Mouse (Mus musculus): ENCODE data around the gene Snap23.
A peak's percentile ranks its signal among the peaks of the same experiment; 100 is the strongest.
"Not testable (repeated sequence)": the region's sequence is repeated elsewhere in the genome, so short reads cannot be mapped to it uniquely, and the experiment has no call there.

Snap23 gene

DNA sequence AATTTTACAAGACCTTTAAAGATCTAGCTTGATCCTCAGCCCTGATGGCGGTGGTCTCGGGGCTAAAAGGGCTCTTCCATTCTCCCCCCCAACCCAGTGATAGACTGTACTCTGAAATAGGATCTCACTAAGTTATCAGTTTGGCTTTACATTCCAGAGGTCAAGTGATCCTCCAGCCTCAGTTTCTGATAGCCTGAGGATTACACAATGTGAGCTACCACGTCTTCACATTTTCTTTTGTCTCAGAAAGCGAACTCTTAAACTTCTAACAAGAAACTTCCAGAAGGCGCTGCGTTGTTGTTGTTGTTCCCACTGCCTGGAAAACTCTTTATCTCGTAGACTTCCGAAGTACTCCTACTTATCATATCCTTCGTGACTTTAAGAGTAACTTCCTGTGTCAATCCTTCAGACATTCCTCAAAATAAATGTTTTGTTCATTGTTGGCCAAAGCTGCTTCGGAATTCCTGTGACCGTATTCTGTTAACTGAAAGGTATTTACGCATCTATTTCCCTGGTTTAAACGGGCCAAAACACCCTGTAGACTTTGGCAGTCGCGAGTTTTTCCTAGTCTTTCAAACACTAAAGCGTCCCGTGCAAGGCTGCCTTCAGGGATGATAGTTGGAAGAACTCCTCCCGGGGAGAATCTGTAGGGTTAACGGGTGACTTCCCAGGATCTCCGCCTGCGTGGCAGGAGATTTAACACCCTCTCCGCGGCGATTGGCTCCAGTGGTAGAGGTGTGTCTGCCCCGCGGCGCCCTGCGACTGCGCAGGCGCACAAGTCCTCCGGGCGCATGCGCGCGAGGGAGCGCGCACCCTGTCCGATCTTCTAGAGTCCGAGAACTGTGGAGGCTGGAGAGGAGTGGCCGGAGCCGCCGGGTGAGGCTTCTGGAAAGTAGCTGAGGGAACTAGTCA, at the start of gene Snap23:
TSS of gene Snap23 (plus strand) at position 786 of the 912 bp plus-strand sequence.
- peak; percentile 96 to 99 for DNase-seq

DNA sequence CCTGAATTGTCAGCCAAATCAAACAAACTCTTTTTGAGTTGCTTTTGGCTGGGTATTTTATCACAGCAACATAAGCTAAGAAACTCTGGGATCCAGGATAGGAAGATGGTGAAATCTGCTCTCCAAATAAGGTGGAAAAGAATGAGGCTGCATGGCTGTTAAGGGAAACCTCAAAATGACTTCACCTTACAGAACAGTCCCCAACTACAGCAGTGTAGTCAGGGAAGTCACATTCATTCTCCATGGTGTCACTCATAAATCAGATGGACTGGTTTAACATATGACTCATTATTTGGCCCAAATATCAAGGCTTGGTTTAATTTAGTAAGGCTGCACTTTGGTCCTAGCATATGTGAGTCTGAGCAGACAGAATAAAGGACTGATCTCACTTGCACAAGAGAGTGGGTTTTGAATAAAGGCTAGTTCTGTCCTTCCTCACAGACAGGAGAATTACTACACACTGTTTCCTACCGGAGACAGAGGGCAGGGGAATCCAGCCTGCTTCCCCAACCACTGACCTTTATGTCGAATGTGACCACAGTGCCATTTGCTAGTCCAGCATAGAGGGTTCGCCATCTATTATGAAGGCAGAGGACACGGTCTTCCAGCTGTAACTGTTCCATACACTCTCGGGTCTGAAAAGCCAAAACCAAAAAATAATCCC, 48.8 kb upstream of the Snap23 start:
- no peak for DNase-seq

DNA sequence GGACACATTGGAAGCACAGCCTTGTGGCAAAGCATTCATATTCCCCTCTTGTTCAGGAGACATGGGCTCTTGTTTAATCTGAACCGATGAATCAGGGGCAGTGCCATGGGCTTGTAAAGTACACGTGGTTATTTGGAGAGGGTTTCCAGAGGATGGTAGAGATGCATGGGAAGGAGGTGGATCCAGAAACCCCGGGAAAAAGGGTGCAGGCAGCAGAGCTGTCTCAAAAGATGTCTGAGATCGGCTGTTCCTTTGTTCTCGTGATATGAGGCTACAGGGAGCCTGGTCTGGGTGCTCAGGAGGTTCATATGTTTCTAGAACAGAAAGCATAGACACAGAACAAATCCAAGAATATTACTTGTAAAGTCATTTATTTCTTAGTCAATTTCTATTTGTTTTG, 40.7 kb upstream of the Snap23 start:
- no peak for DNase-seq

DNA sequence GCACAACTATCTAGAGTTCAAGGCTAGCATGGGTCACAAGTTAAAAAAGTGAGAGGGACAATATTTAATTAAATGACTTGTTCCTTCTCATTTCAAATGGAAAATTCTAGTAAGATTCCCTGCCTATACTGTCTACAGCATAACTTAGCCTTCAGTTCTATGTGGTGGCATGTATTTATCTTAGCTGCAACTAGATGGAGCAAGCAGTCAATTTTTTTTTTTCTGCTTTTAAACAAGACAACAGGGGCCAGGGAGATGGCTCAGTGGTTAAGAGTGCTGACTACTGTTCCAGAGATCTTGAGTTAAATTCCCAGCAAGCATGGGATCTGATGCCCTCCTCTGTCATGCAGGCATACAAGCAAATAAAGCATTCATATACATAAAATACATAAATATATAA, 37.9 kb upstream of the Snap23 start:
- DNase-seq, result no peak

DNA sequence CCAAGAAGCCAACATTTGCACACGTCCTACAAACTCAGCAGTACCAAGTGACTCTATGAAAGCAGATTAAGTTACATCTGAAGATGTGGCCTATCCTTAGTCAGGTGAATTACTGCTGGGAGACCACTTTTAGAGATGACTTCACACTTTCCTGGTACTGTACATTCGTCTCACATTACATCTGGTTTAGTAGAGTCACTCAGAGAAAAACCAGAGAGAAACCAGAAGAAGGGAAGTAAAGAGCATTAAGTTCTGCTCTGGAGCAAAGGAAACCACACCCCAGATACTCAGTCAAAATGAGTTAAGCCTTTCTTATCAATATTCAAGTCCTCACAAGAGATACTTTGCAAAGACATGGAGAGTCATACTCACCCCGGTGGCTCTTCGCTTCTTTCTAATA, 36.2 kb upstream of the Snap23 start:
- DNase-seq, result no peak

DNA sequence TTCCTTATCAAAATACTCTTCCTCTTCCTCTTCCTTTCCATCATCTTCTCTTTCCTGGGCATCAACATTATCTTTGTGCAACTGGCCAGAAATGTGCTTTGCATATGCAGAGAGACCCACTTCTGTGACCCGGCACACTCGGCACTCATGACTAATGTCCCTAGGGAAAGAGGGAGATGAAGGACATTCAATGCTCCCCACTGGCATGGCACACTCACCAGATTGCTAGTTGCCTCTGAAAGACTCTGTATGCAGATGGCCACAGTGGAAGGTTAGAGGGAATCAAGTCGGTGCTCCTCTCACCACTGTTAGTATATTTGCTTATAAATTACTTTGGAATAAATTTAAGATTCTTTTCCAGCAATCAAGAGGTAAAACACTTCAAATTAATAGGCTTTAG, 28.1 kb upstream of the Snap23 start:
- DNase-seq, result no peak

DNA sequence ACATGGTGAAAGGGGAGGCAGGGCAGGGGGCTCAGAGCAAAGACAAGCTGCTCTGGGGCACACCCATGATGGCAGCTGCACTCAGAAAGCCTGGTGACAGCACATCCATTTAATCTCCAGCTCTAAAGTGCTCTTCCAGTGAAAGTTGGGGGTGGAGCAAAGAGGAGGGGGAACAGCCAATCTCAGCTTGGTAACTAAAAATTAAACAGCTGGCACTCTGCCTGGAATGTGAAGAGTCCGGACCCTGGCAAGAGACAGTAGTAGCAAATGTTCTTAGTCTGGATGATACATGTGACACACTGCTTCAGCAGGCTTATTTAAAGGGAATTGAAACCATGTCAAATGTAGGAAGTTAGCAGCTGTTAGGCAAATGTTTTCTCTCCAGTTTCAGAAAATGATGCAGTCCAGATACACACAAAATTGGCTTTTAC, 27.7 kb upstream of the Snap23 start:
- peak; percentile 78 to 84 for DNase-seq

DNA sequence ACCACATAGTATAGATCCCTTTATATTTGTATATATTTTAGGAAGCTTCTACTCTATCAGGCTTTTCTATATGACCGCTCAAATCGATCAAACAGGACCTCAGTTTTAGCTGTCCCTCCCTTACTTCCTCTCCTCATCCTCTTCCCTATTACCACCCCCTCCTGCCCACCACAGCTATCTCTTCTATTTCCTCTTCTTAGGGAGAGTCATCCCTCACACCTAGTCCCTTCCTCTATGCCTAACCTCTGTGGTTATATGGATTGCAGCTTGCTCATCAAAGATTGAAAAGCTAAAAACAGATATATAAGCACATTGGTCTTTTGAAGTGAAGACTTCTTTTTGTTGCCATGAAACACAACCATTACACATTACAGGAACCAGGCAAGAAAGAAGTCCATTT, 22.7 kb upstream of the Snap23 start:
- no peak for DNase-seq

DNA sequence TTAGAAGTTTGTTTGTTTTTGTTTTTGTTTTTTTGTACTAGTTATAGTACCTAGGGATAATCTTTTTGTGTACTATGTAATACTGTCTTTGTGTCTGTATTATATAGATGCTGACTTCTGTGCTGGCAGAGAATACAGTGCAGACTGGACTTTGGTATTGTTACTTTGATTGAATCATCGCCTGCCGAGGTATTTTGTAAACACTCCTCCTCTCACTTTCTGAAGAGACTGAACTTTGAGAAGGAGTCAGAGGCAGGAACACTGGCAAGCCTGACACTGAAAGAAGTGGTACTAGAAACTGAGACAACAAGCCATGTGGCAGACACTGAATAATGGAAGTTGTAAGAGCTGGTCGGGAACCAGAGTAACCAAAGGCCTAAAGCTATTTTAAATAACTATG, 10.6 kb upstream of the Snap23 start:
- no peak for DNase-seq

DNA sequence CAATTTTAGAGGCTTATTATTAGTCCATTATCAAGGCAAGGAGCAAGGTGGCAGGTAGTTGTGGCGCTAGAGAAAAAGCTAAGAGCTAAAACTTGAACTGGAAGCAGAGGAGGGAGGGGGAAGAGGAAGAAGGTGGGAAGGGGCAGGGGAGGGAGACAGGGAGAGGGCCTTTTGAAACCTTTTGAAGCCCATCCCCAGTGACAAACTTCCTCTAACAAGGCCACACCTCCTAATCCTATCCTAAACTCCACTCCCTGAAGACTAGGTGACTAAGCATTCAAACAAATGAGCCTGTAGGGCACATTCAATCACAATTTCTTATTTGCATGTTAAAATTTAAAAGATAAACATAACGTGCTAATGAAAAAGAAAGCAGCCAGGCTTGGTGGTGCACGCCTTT, 8.7 kb upstream of the Snap23 start:
- DNase-seq, result no peak

DNA sequence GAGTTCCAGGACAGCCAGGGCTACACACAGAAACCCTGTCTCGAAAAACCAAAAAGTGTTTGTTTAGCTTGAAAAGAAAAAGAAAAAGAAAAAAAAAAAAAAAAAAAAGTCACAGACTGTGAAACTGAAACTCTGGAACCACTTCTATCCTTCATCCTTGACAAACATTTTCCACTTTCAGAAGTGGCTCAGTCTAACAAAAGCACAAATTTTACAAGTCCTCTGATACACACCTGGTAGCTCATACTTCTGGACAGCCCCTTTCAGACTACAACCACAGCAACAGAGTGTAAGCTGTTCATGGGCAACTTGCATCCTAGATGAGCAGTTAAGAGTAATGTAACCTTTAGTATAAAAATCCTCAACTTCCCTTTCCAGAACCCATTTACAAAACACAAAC, 5.9 kb upstream of the Snap23 start:
- no peak for DNase-seq

DNA sequence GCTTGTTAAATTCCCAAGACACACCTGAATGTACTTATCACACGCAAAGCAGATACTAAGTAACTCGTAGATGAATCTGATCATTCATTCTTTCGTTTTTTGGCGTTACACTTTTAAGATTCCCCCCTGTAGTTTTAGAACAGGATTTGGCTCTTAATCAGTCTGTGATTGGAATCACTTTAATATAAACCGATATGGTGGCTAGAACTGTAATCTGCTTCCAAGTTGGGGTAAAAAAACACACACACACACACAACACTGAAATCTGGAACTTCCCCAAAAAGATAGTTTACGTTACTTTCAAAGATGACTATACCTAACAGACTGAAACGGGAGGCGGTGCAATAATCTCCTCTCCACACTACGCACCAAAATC, 4.6 kb upstream of the Snap23 start:
- DNase-seq, result no peak

DNA sequence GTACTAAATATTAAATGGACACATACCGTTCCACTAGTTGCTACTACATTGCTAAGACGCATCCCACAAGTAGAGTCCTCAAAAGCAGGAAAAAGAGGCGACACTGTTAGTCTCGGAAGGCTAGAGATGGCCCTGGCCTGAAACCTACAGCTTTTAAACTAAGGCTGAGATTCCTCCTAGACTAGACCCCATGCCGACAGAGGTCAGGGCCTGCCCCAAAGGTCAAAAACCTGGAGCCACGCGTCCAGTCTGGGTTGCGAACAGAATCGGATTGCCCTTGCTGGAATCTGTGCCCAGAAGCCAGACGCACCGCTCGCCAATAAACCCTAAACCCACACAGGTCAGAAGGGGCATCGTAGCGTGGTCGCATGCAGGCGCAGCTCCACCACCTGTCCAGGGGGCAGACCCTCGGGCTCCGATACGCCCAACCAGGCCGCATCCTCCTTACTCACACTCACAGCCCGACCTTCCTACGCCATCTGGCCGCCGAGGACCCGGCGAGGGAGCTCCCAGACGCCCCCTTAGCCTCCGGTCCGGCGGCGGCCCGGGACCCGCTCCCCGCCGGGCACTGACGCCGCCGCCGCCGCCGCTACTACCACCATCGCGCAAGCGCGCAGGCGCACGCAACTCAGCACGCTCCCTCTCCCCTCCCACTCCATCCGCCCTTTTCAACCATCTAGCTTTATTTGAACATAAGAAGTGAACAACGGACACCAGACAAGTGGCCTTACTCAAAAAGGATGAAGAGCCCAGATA, 4.1 kb upstream of the Snap23 start, which contains the start of gene Zfp106:
TSS of gene Zfp106 (minus strand) at position 609 of the 756 bp plus-strand sequence.
- peak; percentile 90 to 91 for DNase-seq

DNA sequence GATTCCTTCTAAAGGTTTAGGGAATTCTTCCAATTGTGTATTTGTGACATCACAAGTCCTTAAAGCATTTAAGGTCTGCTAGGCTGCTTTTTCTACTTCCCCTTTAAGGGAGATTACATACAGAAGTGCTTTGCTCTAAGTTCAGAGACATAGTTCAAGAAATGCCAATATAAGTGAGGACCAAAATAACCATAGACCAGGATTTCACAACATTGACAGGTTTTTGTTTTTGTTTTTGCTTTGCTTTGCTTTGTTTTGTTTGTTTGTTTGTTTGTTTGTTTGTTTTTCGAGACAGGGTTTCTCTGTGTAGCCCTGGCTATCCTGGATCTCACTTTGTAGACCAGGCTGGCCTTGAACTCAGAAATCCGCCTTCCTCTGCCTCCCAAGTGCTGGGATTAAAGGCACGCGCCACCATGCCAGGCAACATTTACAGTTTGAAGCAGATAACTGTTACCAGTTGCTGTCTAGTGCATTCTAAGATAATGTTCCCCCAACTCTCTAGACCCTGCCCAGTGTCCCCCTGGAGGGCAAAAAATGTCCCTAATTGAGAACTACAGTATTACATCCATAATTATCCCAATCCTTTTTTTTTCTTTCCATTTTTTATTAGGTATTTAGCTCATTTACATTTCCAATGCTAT, 2.8 kb upstream of the Snap23 start:
- DNase-seq, result not testable (repeated sequence)

DNA sequence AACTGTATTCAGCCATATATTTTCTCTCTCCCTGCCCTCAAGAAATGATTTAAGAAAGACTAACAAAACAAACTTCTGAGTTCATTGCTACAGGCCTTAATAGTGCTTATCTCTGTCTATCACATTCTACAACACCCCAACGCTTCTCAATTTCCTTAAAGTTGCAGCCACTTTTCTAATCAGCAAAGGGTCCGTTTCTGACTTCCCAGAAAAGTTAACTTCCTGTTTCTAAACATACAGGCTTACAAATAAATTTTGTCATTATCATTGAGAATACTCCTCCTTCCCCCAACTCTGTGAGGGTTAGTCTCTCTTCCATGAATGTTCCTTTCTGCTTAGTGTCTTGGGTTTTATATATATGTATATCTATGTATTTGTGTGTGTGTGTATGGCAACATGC, 2.1 kb upstream of the Snap23 start:
- DNase-seq, result no peak

DNA sequence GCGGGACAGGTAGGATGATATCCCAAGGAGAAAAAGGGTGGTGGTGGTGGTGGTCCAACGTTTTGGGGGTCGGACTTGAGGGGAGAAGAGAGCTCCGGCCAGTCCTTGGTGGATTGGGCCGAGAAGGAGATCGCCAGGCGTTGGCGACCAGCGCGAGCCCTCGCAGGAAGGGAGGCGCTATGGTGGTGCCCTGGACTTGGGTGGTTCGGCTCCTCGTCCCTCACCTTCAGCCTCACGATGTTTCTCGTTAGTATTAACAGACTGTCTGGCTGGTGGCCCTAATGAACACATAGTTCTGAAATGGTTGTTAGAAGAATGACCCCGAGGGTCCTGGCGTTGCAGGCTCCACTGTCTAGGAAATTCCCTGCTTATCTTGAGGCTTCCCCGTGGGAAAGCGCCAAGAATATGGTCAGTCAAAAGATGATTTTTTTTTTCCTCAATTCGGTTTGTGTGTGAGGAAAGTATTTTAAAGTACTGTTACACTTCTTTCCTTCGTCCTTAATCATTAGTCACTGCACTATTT, 388 bp downstream of the Snap23 start:
- no peak for DNase-seq

DNA sequence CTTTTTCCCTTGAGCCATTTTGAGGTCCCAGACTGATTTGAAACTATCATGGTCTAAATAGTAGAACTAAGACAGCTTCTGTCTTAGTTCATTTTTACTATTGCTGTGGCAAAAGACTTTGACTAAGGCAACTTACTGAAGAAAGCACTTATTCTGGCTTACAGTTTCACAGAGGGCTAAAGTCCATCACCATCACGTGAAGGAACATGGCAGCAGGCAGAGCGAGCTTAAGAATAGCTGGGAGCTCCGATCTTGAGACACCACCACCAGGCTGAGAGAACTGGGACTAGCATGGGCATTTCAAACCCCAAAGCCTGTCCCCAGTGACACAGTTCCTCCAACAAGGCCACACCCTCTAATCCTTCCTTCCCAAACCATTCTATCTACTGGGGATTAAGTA, 3.6 kb downstream of the Snap23 start:
- DNase-seq, result no peak

DNA sequence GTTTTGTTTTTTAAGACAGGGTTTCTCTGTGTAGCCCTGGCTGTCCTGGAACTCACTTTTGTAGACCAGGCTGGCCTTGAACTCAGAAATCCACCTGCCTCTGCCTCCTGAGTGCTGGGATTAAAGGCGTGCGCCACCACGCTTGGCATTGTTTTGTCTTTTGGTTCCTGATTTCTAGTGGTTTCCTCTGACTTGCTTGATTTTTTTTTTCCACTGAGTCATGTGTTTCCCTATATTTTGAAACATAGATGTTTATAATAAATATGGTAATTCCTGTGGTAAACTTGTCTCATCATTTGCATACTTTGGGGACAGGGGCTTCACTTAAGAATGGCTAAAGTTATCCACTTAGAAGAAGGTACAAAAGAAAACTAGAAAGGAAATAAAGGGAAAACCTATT, 4.7 kb downstream of the Snap23 start:
- DNase-seq, result not testable (repeated sequence)

DNA sequence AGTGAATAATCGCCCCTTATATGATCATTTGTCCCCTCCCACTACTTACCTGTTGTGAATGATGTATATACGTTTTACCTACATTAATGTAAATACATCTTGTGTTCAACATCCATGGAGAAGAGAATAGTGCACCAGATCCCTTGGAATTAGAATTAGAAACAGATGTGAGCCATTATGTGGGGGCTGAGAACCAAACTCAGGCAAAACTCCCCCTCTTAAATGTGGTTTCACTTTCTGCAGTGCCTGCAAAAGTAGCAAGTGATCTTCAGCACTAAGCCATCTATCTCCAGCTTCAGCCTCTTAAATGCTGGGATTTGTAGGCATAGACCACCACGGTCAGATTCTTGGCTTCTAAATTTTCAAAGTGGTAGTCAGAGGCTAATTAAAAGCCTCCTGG, 7.7 kb downstream of the Snap23 start:
- no peak for DNase-seq

DNA sequence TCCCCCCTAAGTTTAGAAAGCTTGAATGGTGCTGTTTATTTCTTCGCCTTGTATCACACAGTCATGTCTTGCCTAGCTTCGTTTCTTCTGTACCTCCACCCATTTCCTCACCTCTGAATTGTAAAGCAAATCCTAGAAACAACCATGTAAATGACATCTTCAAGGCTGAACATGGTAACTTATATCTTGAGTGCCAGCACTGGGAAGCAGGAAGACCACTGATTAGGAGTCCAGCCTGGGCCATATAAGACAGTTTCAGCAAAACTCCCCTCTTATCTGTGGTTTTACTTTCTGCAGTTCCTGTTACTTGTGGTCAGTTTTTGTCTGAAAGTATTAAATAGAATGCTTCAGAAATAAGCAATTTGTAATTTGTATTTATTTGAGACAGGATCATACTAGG, 8.5 kb downstream of the Snap23 start:
- no peak for DNase-seq

DNA sequence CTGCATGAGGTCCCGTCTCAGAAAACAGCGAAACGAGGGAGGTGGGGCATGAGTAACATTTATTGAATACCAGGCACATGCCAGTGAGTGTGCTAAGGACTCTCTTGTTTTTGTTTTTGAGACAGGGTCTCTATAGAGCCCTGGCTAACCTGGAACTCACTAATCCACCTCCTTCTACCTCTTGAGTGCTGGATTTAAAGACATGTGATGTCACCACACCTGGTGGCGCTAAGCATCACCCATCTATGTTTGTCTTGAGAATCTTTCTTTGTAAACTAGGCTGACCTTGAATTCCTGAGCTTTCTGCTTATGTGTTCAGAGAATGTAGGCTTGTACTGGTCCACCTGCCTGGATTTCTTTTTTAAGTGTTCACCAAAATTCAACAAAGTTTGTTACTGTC, 10.3 kb downstream of the Snap23 start:
- no peak for DNase-seq

DNA sequence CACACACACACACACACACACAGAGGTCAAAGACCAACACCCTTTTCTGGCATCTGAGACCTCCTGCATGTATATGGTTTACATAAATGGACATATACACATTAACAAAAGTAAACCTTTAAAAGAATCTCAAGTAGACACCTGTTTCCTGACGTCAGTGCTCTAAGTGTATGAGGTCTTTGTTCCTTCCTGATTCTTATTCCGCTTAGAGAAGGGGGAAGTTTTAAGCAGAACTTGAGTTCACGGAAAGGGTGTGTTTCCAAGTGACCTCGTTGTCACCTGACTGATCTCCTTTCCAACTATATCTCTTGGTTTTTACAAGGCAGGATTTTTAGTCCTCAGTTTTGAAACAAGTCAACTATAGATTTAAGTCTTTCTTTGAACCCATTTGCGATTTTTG, 10.8 kb downstream of the Snap23 start:
- DNase-seq, result no peak

DNA sequence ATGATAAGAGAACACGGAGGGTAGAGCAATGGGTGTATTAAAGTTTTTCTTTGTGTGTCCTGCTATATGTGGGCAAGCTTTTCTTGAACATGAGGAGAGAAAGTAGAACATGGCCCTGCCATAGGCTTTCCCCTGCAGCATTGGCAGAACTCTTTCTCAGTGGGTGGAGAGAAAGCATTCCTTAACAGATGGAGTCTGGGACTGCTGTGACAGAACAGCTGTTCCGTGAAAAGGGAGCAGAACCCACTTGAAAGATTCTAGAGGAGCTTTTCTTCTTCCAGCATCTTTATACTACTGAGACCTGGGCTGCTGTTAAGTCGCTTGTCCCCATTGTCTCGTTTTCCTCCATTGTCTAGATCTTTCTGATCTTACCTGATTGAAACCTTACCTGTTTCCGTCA, 22.3 kb downstream of the Snap23 start:
- no peak for DNase-seq
